Mouse (Mus musculus): ENCODE measurements at regions not wholly inside any gene's neighbourhood (a gene's known extent, or its start where the extent isn't known, plus 50 kb on each side); places are given as distances from the start of the nearest gene placed in this dataset.

DNA sequence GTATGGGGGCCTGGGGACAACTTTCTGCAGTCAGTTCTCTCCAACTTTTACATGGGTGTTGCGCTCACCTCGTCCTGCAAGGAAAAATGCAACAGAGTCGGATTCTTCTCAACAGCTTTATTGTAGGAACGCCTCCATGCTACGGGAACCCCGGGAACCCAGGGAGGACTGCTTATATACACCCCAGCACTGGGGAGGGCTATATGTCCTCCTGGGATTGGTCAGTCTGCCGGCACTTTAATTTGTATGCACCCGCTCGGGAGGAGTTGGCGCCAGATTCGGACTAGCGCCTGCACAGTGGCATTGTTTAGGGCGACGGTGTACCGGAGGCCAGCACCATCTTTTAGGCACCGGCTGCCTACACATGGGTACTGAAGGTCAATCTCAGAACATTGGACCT lies 864.5 kb upstream of the Sel1l start:
- POLR2A ChIA-PET, result no interaction called here
- CTCF ChIA-PET, result no interaction called here

- POLR2A ChIA-PET, result no interaction called here
Measured at GRCm38 (mm10) chr12:92708466-92708865, 859.5 kb upstream of the Sel1l start.

DNA sequence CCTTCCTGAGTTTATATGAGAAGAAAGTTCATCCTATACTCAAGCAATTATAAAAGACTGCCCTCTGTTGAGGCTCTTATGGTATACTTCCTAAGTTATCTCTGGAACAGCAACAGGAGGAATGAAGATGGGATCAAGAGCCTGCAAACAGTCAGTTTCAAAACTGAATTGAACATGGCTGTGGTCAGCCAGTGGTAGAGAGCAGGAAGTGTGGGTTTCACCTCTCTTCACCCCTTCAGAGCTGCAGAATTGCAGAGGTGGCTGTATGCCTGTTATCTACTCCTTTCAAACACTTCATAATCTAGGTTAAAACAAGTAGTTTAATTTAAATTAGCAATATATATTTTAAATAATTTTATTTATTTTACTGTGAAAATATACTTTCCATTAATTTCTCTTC lies 854.8 kb upstream of the Sel1l start:
- CTCF ChIA-PET, result no interaction called here
- POLR2A ChIA-PET, result no interaction called here

More at GRCm38 (mm10) chr12:92708466-92708865, 859.5 kb upstream of the Sel1l start:
- CTCF ChIA-PET, result no interaction called here

DNA sequence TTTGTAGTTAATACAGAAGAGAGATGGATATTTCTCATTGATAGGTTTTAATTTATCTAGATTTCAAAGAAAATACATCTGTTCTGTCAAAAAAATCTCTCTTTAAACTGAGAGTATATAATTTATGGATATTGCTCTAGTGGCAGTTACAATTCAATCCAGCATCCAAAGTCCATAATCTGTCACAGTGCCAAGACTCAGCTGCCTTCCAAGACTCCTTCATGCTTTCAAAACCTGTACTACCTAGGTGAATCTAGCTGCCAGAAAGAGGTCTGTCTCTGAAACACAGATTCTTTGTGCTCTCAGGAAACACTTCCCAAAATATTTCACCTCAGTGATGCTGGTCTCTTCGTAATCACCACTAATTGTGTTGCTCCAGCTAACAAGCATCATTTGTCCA lies 844.0 kb upstream of the Sel1l start:
- ChIA-PET CTCF (no interaction called here), POLR2A (no interaction called here)

- ChIA-PET CTCF (interaction anchor here in 1 of 4 experiments (0.6 kb wide), 1 partner anchor 84 kb away, joined by 7 read pairs; no protein-coding TSS in a partner anchor), POLR2A (no interaction called here)
Measured at GRCm38 (mm10) chr12:92672396-92672795, 823.4 kb upstream of the Sel1l start.

DNA sequence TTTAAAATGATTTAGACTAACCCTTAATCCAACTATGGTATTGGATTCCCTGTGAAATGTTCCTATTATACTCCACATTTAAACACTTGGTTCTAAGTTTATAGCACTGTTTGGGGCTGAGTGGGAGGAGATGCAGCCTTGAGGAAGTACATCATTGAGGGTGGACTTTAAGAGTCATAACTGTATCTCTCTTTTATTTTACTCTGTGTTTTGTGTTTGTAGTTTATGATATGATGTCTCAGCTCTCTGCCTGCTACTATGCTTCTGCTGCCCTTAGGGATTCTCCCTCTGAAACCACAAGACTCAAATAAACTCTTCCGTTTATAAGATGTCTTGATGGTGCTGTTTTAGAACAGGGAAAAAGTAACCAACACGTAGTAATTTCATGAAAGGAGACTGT lies 797.7 kb upstream of the Sel1l start:
- ChIA-PET CTCF (no interaction called here), POLR2A (interaction anchor here in 1 of 4 experiments (0.6 kb wide), 2 partner anchors 302 to 744 kb away, joined by 3 read pairs; no protein-coding TSS in a partner anchor)

DNA sequence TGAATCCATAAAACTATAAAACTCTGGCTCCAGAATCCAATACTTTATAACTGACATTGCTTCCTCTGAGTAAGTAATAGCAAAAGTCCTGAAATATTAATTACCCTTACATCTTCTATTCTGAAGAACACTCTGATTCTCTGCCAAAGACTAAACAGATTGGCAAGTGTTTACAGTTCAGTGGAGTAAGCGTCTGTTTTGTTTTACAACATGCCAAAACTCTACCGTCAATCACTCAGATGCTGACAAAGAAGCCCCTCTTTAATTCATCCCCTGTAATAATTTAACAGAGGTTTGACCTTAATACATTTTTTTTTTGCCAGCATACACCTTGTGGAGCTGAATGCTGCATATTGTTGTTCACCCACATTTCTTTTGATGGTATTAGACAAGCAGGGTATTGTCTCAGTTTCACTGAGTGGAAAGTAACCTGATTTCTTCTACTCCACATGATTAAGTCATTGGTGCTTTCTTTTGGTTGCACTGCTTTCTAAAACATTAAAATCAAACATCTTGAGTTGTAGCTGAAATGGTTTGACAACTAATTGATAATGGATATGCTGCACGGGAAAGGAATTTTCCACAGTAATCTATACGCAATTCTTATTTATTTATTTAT lies 796.2 kb upstream of the Sel1l start:
- ChIA-PET POLR2A (no interaction called here), CTCF (no interaction called here)

DNA sequence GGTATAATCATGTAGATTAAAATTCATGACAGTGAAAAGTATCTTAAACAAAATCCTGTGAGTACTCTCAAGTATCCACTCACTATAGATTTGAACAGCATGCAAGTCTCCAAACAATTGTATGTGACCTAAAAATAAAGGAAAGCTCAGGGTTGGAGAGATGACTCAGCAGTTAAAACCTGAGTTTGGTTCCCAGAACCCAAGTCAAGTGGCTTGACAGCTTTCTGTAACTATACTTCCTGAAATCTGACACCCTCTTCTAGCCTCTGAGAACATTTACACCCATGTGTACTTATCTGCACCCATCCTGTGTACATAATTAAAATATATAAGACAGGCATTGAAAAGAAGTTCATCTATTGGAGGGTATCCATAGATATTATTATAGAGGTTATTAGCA lies 770.2 kb upstream of the Sel1l start:
- CTCF ChIA-PET, result no interaction called here

DNA sequence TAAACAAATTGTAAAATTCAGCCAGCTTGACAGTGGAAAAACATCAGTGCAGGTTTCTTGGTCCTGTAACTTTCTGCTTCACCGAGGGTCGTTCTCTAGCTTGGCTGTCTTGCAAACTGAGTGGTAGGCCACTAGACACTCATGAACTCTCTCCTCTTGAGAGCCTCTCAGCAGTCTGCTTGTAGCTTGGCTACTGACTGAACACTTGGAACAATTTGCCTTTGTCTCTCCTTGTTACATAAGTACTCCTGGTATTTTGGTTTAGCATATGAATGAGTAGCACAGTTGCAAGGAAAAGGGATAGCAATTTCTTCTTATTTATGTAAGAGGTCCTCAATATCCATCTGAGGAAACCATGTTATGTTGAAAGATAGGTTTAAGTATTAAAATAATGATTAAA lies 769.6 kb upstream of the Sel1l start:
- ChIA-PET CTCF (no interaction called here), POLR2A (no interaction called here)

More for the DNA sequence above, 770.2 kb upstream of the Sel1l start:
- POLR2A ChIA-PET, result no interaction called here

GRCm38 (mm10) chr12:92601673-92602072 lies 752.7 kb upstream of the Sel1l start:
- CTCF ChIA-PET, result no interaction called here
- POLR2A ChIA-PET, result no interaction called here

DNA sequence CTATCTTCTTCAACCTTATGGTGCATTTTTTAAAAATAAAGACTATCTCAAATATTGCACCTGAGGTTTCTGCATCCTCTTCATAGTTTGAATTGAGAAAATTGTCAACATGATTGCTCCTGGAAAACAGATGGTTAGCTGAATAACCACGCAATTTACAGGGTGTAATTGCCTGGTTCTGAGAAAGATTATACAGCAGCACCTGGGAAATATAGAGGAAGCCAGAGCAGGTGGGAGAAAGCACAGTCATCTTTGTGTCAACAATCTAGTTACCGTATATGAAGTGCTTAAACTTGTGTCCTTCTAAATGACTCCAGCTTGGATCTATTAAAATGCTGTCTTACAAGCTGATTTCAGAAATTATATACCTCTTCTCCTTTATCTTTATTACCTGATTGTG lies 740.8 kb upstream of the Sel1l start:
- CTCF ChIA-PET, result no interaction called here

GRCm38 (mm10) chr12:92589305-92589704 lies 740.3 kb upstream of the Sel1l start:
- ChIA-PET POLR2A (no interaction called here), CTCF (no interaction called here)

More for the DNA sequence above, 740.8 kb upstream of the Sel1l start:
- POLR2A ChIA-PET, result no interaction called here

- CTCF ChIA-PET, result no interaction called here
- POLR2A ChIA-PET, result no interaction called here
Measured at GRCm38 (mm10) chr12:92578596-92578995, 729.6 kb upstream of the Sel1l start.
